Mouse (Mus musculus) olfactory bulb, adult 2 months (tissue): ENCODE measurements around the gene Sorl1.

Source experiments
- CTCF ChIP-seq: fragments of 200-500 bp; IDR thresholded peaks from 2 replicates; pipeline ENCODE4 v1.5.1; 2012; ENCODE audit warnings: low read depth, mild to moderate bottlenecking, low read length, moderate library complexity; ENCODE audit not compliant: insufficient read depth
- POLR2A ChIP-seq: fragments of 200-500 bp; IDR thresholded peaks from 2 replicates; pipeline ENCODE4 v1.6.1; 2012; ENCODE audit warnings: mild to moderate bottlenecking, low read depth, low read length, moderate library complexity; ENCODE audit not compliant: insufficient read depth

- TF ChIP-seq CTCF (no peak), POLR2A (no peak)
These were observed 35.3 kb upstream of the Sorl1 start for GRCm38 (mm10) chr9:42159376-42159775.
